ENCODE assay signal across 11 mouse cellular contexts in the genomic region with DNA sequence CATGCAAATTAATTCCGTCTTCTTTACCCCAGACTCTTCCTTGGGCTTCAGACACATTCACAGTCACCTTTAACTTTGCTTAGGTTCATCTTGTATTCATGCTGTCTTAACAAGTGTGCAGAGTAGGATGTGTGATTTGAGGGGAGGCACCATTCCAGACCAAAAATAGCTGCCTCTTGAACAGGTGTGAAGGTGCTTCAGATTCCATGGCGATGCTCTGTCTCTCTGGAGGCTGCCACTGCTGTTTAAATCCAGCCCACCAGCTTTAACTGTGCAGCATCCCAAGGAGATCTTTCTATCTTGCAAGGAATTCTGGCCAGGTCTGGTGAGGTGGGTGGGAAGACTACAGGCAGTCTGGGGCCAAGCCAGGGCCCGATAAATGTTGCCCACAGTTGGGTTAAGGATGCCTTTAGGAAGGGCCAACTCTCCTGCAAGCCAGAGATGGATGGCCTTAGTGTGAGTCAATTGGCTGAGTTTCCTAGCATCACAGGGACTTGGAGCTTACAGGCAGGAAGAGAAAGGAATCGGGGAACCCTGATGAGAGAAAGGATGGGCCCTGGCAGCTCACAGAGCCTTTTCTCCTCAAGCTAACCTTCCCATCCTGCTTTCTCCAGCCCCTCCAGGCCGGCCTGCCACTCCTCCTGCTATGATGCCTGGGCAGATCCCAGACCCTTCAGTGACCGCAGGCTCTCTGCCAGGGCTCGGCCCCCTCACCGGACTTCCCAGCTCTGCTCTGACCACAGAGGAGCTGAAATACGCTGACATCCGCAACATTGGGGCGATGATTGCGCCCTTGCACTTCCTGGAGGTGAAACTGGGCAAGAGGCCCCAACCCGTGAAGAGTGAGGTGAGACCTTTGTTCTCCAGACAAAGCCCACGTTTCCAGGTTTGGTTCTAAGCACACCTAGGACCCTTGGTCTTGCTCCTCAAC. TPM values are rescaled to one million over a fixed set of nuclear protein-coding genes. Genes with fewer than 3 reads are reported as not detected.
DNase-seq lines count a peak whose midpoint lies in the region; ATAC-seq and TF ChIP-seq lines count a peak whose summit lies in the region.
"Had no signal": no experiment of that assay in that cellular context is flagged by ENCODE, and none has a peak within 500 bp of the region (broad histone marks: within the 10 kb centered on the region; RNA-seq: fewer than 3 reads in every experiment).

No protein-coding gene starts in this region.

- ATAC-seq in heart, embryonic 13.5 days (ENCODE audit: extremely low read depth, insufficient number of reproducible peaks, low FRiP score, low TSS enrichment): no peak
- no peak for ATAC-seq in liver, postnatal 0 days
- ATAC-seq: forebrain, embryonic 14.5 days had no signal

- TF ChIP-seq EP300 in liver, postnatal 0 days (IDR thresholded peaks at IDR 0.05; ENCODE audit: low read depth): no peak

- WGBS in heart, embryonic 13.5 days: 65% methylated on average over 14 of the region's 14 CpGs
- WGBS in liver, postnatal 0 days (ENCODE audit: insufficient replicate concordance): 57% methylated on average over 14 of the region's 14 CpGs

- H3K36me3 ChIP-seq in heart, embryonic 13.5 days: peaks cover 37% of the 10 kb centered on the region
- H3K36me3 ChIP-seq in liver, postnatal 0 days (replicated peaks; ENCODE audit: insufficient read depth, low read length): peaks cover 18% of the 10 kb centered on the region; the same call in 1 of the 2 replicates
- H3K36me3 ChIP-seq in myocyte (ENCODE audit: control insufficient read depth, insufficient read depth): peaks cover 47% of the 10 kb centered on the region

- no peak overlapping the region for H3K4me2 ChIP-seq in heart, embryonic 13.5 days
- H3K4me2 ChIP-seq in liver, postnatal 0 days (ENCODE audit: low read depth, low read length): 0 out of 2 replicates have a peak overlapping the region, but pooled peaks have one; percentile 26
- no peak overlapping the region for H3K4me2 ChIP-seq in myocyte (ENCODE audit: low read depth)
- H3K4me2 ChIP-seq: embryonic facial prominence, embryonic 13.5 days; hindbrain, embryonic 14.5 days had no signal

- no peak overlapping the region for H3K27ac ChIP-seq in heart, embryonic 13.5 days (replicated peaks)
- H3K27ac ChIP-seq in liver, postnatal 0 days (ENCODE audit: low read depth): no peak overlapping the region
- H3K27ac ChIP-seq: embryonic facial prominence, embryonic 13.5 days; hindbrain, embryonic 14.5 days; liver, embryonic 14.5 days had no signal

- TF ChIP-seq POLR2A in myocyte (IDR thresholded peaks at IDR 0.05; ENCODE audit: insufficient read length, low read depth): peak; percentile 12

- no peak overlapping the region for H3K4me3 ChIP-seq in heart, embryonic 13.5 days
- H3K4me3 ChIP-seq in liver, postnatal 0 days (ENCODE audit: low read depth, low read length): no peak overlapping the region
- no peak overlapping the region for H3K4me3 ChIP-seq in myocyte
- H3K4me3 ChIP-seq: embryonic facial prominence, embryonic 13.5 days had no signal

- DNase-seq in heart, postnatal 4 days: no peak
- DNase-seq in liver, postnatal 0 days: no peak
- no peak for DNase-seq in liver
- peak; percentile 42 for DNase-seq in cerebellum, adult 8-10 months
- DNase-seq in Muller cell, postnatal 12 days (ENCODE audit: inconsistent ontology term): no peak

- H3K4me1 ChIP-seq in heart, embryonic 13.5 days: peaks cover 54% of the 10 kb centered on the region
- peaks cover 19% of the 10 kb centered on the region for H3K4me1 ChIP-seq in liver, postnatal 0 days (ENCODE audit: insufficient read depth)

- no peaks in the 10 kb centered on the region for H3K9me3 ChIP-seq in heart, embryonic 13.5 days
- H3K9me3 ChIP-seq in liver, postnatal 0 days (ENCODE audit: low read length): no peaks in the 10 kb centered on the region
- H3K9me3 ChIP-seq: embryonic facial prominence, embryonic 13.5 days had no signal

- 0 out of 2 replicates have a peak overlapping the region, but pooled peaks have one; percentile 25 for H3K9ac ChIP-seq in heart, embryonic 13.5 days
- H3K9ac ChIP-seq in liver, postnatal 0 days (replicated peaks): no peak overlapping the region
- H3K9ac ChIP-seq: embryonic facial prominence, embryonic 13.5 days; hindbrain, embryonic 14.5 days; liver, embryonic 14.5 days had no signal

- H3K79me2 ChIP-seq in myocyte (ENCODE audit: control insufficient read depth, insufficient read depth): peaks cover 96% of the 10 kb centered on the region

- no peak for TF ChIP-seq CTCF in liver, postnatal 0 days (IDR thresholded peaks at IDR 0.05; ENCODE audit: low read depth)

- no peaks in the 10 kb centered on the region for H3K27me3 ChIP-seq in heart, embryonic 13.5 days (replicated peaks)
- H3K27me3 ChIP-seq in liver, postnatal 0 days (ENCODE audit: insufficient read depth, low read length): no peaks in the 10 kb centered on the region
- H3K27me3 ChIP-seq in myocyte (ENCODE audit: control insufficient read depth, insufficient read depth, insufficient read length): no peaks in the 10 kb centered on the region
- H3K27me3 ChIP-seq: embryonic facial prominence, embryonic 13.5 days had no signal

- no peak overlapping the region for H3ac ChIP-seq in myocyte (ENCODE audit: control insufficient read depth, insufficient read length)

TF ChIP-seq in myocyte, 11 proteins besides CTCF, POLR2A, EP300 and RAD21:
- TF ChIP-seq MYOG (IDR thresholded peaks at IDR 0.05; ENCODE audit: control insufficient read depth in 1 of 3, insufficient read depth in 1 of 3, insufficient read length in 2 of 3, low read depth in 2 of 3): peak in 1 of 3 experiments; percentile 49
- peak in 2 of 3 experiments; percentile 38 to 77 for TF ChIP-seq MYOD1 (IDR thresholded peaks at IDR 0.05; ENCODE audit: control insufficient read depth in 1 of 3, insufficient read length in 2 of 3, low read depth in 2 of 3)
- TF ChIP-seq TCF3 (IDR thresholded peaks at IDR 0.05; ENCODE audit: insufficient read length, low read depth): no peak
TF ChIP-seq in myocyte: peak in this region for 2.

RNA-seq across cellular contexts. Expression of a gene that starts 9.0 kb away (rescaled TPM):
- polyA plus RNA-seq in heart, embryonic 13.5 days (2015; fragmentation: Nextera tagmentation; extraction: Ambion mirVana): 0.20 and 0.47 TPM in 2 replicates
- 10 to 100 TPM in 1 of 2 experiments, 1 to 10 TPM in 1; 9.1 to 12.2 TPM for total RNA-seq in heart, postnatal 4 days (2021)
- polyA plus RNA-seq in liver, postnatal 0 days (2015; fragmentation: Nextera tagmentation; extraction: Ambion mirVana): 0.25 and 0.33 TPM in 2 replicates
- 72.9 TPM for polyA plus RNA-seq in myocyte (2012; fragmentation: generic; extraction: Trizol)

Comparison
In these comparisons a context has a peak if more than half of its experiments do, and no peak if none do; other contexts are left out.
1. RNA of a gene that starts 9.0 kb away (polyA plus RNA-seq): 72.9 TPM in myocyte (single experiment); 0.20 to 0.47 TPM in heart, embryonic 13.5 days and 0.25 to 0.33 TPM in liver, postnatal 0 days; every median in the first group is over 10 times any median in the second.